Mouse (Mus musculus) heart, postnatal 0 days (tissue): Measurements from ENCODE around the gene Rhoj. TPM values are rescaled to one million over a fixed set of nuclear protein-coding genes. Genes with fewer than 3 reads are reported as not detected.

Source experiments
- ATAC-seq: fragments of 200-750 bp; cut with Nextera tagmentation; 2 replicates; pipeline ENCODE4 v1.8.0; 2017; ENCODE audit warnings: low read depth, moderate number of reproducible peaks, moderate library complexity; ENCODE audit not compliant: insufficient read depth
- DNase-seq: peaks from one replicate; pipeline ENCODE4 v3.0.0-alpha.2; 2016; ENCODE audit warnings: low spot score
- H3K27ac ChIP-seq: fragments of 300-500 bp; sonication (generic); 2 replicates; pipeline ENCODE4 v1.5.1; 2014; ENCODE audit warnings: low read depth, mild to moderate bottlenecking
- H3K27me3 ChIP-seq: fragments of 300-500 bp; sonication (generic); 2 replicates; pipeline ENCODE4 v1.6.1; 2014; ENCODE audit warnings: low read length, mixed read lengths; ENCODE audit not compliant: control insufficient read depth, insufficient read depth
- H3K36me3 ChIP-seq: fragments of 300-500 bp; sonication (generic); replicated peaks from 2 replicates; pipeline ENCODE4 v1.6.1; 2014; ENCODE audit warnings: low read length, mixed read lengths; ENCODE audit not compliant: control insufficient read depth, insufficient read depth
- H3K4me1 ChIP-seq: fragments of 300-500 bp; sonication (generic); 2 replicates; pipeline ENCODE4 v1.6.1; 2014; ENCODE audit warnings: antibody characterized with exemption; ENCODE audit not compliant: control insufficient read depth, insufficient read depth
- H3K4me2 ChIP-seq: fragments of 300-500 bp; sonication (generic); 2 replicates; pipeline ENCODE4 v1.6.1; 2014; ENCODE audit warnings: low read depth, mild to moderate bottlenecking, low read length, moderate library complexity
- H3K4me3 ChIP-seq: fragments of 300-500 bp; sonication (generic); 2 replicates; pipeline ENCODE4 v1.5.1; 2014; ENCODE audit warnings: low read depth, low read length
- H3K9ac ChIP-seq: fragments of 300-500 bp; sonication (generic); replicated peaks from 2 replicates; pipeline ENCODE4 v1.6.1; 2014; ENCODE audit warnings: low read depth, low read length, mixed read lengths
- H3K9me3 ChIP-seq: fragments of 300-500 bp; sonication (generic); replicated peaks from 2 replicates; pipeline ENCODE4 v1.6.1; 2016; ENCODE audit warnings: low read length; ENCODE audit not compliant: control insufficient read depth
- CTCF ChIP-seq: IDR thresholded peaks from 2 replicates; pipeline ENCODE4 v1.5.1; 2016; ENCODE audit warnings: antibody characterized with exemption, control low read depth, low read depth
- EP300 ChIP-seq: IDR thresholded peaks from 2 replicates; pipeline ENCODE4 v1.6.1; 2016; ENCODE audit warnings: antibody characterized with exemption, low read depth
- WGBS: fragments of 180-500 bp; shearing (Covaris S2); extraction: QIAGEN DNeasy Blood & Tissue Kit; methylation state at CpG from one replicate; pipeline ENCODE4 v1.1.7; 2014; 5-methylcytosine and 5-hydroxymethylcytosine counted together
- polyA plus RNA-seq: library from polyadenylated mRNA; unstranded; fragments of >200 nt; fragmentation: Nextera tagmentation; extraction: Ambion mirVana; gene quantifications from 2 replicates; pipeline ENCODE4 v1.2.1, GENCODE M21; 2015
- total RNA-seq: library from RNA; depleted of rRNA; stranded (reverse); fragments of >200 nt; gene quantifications from 2 replicates; pipeline ENCODE4 v1.2.3, GENCODE M21; 2014; ENCODE audit warnings: low replicate concordance

Gene Rhoj
- total and polyA plus RNA-seq, 2 experiments from 2014 or later, result 42.9 to 107 TPM

- H3K4me1 ChIP-seq, result 0 out of 2 replicates have a peak, but pooled peaks cover 5% of the 10 kb centered on the region
- ATAC-seq (no peak), DNase-seq (no peak)
- no peak overlapping the region for H3K9ac ChIP-seq
- no peaks in the 10 kb centered on the region for H3K36me3 ChIP-seq
- H3K27ac ChIP-seq, result no peak overlapping the region
- H3K4me2 ChIP-seq, result no peak overlapping the region
- 90% methylated on average over 5 of the region's 5 CpGs for WGBS
- H3K4me3 ChIP-seq, result no peak overlapping the region
- TF ChIP-seq EP300 (no peak), CTCF (no peak)
- no peaks in the 10 kb centered on the region for H3K9me3 ChIP-seq
- H3K27me3 ChIP-seq, result no peaks in the 10 kb centered on the region
These were observed 42.6 kb downstream of the Rhoj start for GRCm38 (mm10) chr12:75350750-75351149.

GRCm38 (mm10) chr12:75351846-75352245 lies 43.7 kb downstream of the Rhoj start:
- TF ChIP-seq CTCF, result no peak
- TF ChIP-seq EP300, result no peak
- Histone ChIP-seq H3K4me3 (no peak overlapping the region), H3K9ac (no peak overlapping the region), H3K36me3 (no peaks in the 10 kb centered on the region), H3K27me3 (no peaks in the 10 kb centered on the region), H3K4me2 (no peak overlapping the region), H3K4me1 (0 out of 2 replicates have a peak, but pooled peaks cover 5% of the 10 kb centered on the region), H3K27ac (no peak overlapping the region), H3K9me3 (no peaks in the 10 kb centered on the region)
- DNase-seq (no peak), ATAC-seq (no peak)
- WGBS, result 44% methylated on average over 7 of the region's 7 CpGs

GRCm38 (mm10) chr12:75352410-75352809 lies 44.3 kb downstream of the Rhoj start:
- 47% methylated on average over 6 of the region's 6 CpGs for WGBS
- H3K4me1 ChIP-seq, result 0 out of 2 replicates have a peak, but pooled peaks cover 5% of the 10 kb centered on the region
- no peak overlapping the region for H3K4me2 ChIP-seq
- no peaks in the 10 kb centered on the region for H3K9me3 ChIP-seq
- ATAC-seq (no peak), DNase-seq (no peak)
- 0 out of 2 replicates have a peak overlapping the region, but pooled peaks have one; percentile 4 for H3K27ac ChIP-seq
- no peak overlapping the region for H3K4me3 ChIP-seq
- H3K36me3 ChIP-seq, result no peaks in the 10 kb centered on the region
- TF ChIP-seq CTCF (no peak), EP300 (no peak)
- no peaks in the 10 kb centered on the region for H3K27me3 ChIP-seq
- no peak overlapping the region for H3K9ac ChIP-seq

- Histone ChIP-seq H3K9ac (no peak overlapping the region), H3K4me2 (no peak overlapping the region), H3K27me3 (no peaks in the 10 kb centered on the region), H3K9me3 (no peaks in the 10 kb centered on the region), H3K4me3 (no peak overlapping the region), H3K27ac (no peak overlapping the region), H3K4me1 (0 out of 2 replicates have a peak, but pooled peaks cover 5% of the 10 kb centered on the region), H3K36me3 (no peaks in the 10 kb centered on the region)
- no peak for DNase-seq
- WGBS, result 62% methylated on average over 7 of the region's 7 CpGs
- TF ChIP-seq CTCF, result no peak
- TF ChIP-seq EP300, result no peak
- no peak; the same call in 1 of the 2 replicates for ATAC-seq
These were observed 46.2 kb downstream of the Rhoj start for GRCm38 (mm10) chr12:75354354-75354753.

- DNase-seq, result no peak
- ATAC-seq, result no peak
- Histone ChIP-seq H3K27me3 (no peaks in the 10 kb centered on the region), H3K4me3 (no peak overlapping the region), H3K4me2 (no peak overlapping the region), H3K4me1 (no peaks in the 10 kb centered on the region; the same call in 1 of the 2 replicates), H3K36me3 (no peaks in the 10 kb centered on the region), H3K9me3 (no peaks in the 10 kb centered on the region), H3K27ac (no peak overlapping the region), H3K9ac (no peak overlapping the region)
- WGBS, result 86% methylated on average over 4 of the region's 4 CpGs
- TF ChIP-seq EP300 (no peak), CTCF (no peak)
These were observed 49.7 kb downstream of the Rhoj start for GRCm38 (mm10) chr12:75357781-75358180.

GRCm38 (mm10) chr12:75358714-75359113 lies 50.6 kb downstream of the Rhoj start:
- Histone ChIP-seq H3K36me3 (no peaks in the 10 kb centered on the region), H3K4me2 (no peak overlapping the region), H3K27ac (no peak overlapping the region), H3K27me3 (no peaks in the 10 kb centered on the region), H3K9me3 (no peaks in the 10 kb centered on the region), H3K4me3 (no peak overlapping the region), H3K9ac (no peak overlapping the region), H3K4me1 (no peaks in the 10 kb centered on the region; the same call in 1 of the 2 replicates)
- ATAC-seq, result 0 out of 2 replicates have a peak, but pooled peaks have one; percentile 30
- TF ChIP-seq EP300 (no peak), CTCF (no peak)
- WGBS, result 63% methylated on average over 4 of the region's 4 CpGs
- no peak for DNase-seq
